ENCODE assay signal across 8 mouse cellular contexts in genomic region chr11:32532765-32533481, GRCm38 (mm10). TPM values are rescaled to one million over a fixed set of nuclear protein-coding genes. Genes with fewer than 3 reads are reported as not detected.
DNase-seq lines count a peak whose midpoint lies in the region; ATAC-seq and TF ChIP-seq lines count a peak whose summit lies in the region.

Gene Stk10 (plus strand): TSS chr11:32533305.

- H3K4me2 ChIP-seq in hindbrain, postnatal 0 days (ENCODE audit: low read depth, low read length) = peak within 1 kb of the TSS; percentile 100

- peaks cover 46% of the 10 kb centered on the region for H3K79me2 ChIP-seq in macrophage (ENCODE audit: inconsistent target)

- intact Hi-C loops in gastrocnemius, adult 2 months (cut with DNase I) = loop anchor here (5.0 to 10.0 kb wide), 3 partner anchors 54 to 172 kb away; no protein-coding TSS in a partner anchor
- intact Hi-C loops in left cerebral cortex, adult 2 months (cut with DNase I) = loop anchor here (2.0 kb wide), 2 partner anchors 48 to 78 kb away; partner anchors contain the start of gene Ubtd2

- peak within 1 kb of the TSS; percentile 90 for H3K27ac ChIP-seq in gastrocnemius, adult 2 months
- H3K27ac ChIP-seq in hindbrain, postnatal 0 days = no peak within 1 kb of the TSS
- peak within 1 kb of the TSS; percentile 83 for H3K27ac ChIP-seq in left cerebral cortex, adult 2 months
- peak within 1 kb of the TSS; percentile 69 for H3K27ac ChIP-seq in macrophage

- peak; percentile 81 for DNase-seq in WW6 (ENCODE audit: low read depth, low spot score)
- DNase-seq in cerebellum, postnatal 36 days = peak; percentile 83 to 90
- peak; percentile 97 for DNase-seq in gastrocnemius, adult 2 months
- peak; percentile 89 for DNase-seq in hindbrain, postnatal 0 days (ENCODE audit: low spot score)
- peak; percentile 89 to 91 for DNase-seq in left cerebral cortex, adult 2 months (ENCODE audit: extremely low spot score in 1 of 2, low spot score in 2 of 2)
- peak; percentile 56 for DNase-seq in retina, postnatal 7 days (ENCODE audit: low read depth, low spot score)
- DNase-seq in urinary bladder, adult 18-20 months (ENCODE audit: low spot score in 2 of 2) = peak; percentile 83 to 91

- H3K4me3 ChIP-seq in gastrocnemius, adult 2 months = peak within 1 kb of the TSS; percentile 96
- H3K4me3 ChIP-seq in hindbrain, postnatal 0 days (ENCODE audit: low read length) = peak within 1 kb of the TSS; percentile 68
- peak within 1 kb of the TSS; percentile 55 for H3K4me3 ChIP-seq in left cerebral cortex, adult 2 months
- peak within 1 kb of the TSS; percentile 91 for H3K4me3 ChIP-seq in macrophage (ENCODE audit: inconsistent target)

- peak within 1 kb of the TSS; percentile 60 for H3K9ac ChIP-seq in hindbrain, postnatal 0 days (replicated peaks; ENCODE audit: low read length)

- 0 out of 2 replicates have a peak, but pooled peaks cover 10% of the 10 kb centered on the region for H3K4me1 ChIP-seq in hindbrain, postnatal 0 days (ENCODE audit: insufficient read depth, low read length)

- ATAC-seq in hindbrain, postnatal 0 days = peak; percentile 93

- H3K27me3 ChIP-seq in hindbrain, postnatal 0 days (ENCODE audit: insufficient read depth, low read length) = no peaks in the 10 kb centered on the region

- WGBS in hindbrain, postnatal 0 days = 1% methylated on average over 53 of the region's 82 CpGs
- under 1% methylated on average over 77 of the region's 82 CpGs for WGBS in macrophage (ENCODE audit: missing documents)

- 0 out of 2 replicates have a peak, but pooled peaks have one; percentile 9 for TF ChIP-seq CTCF in gastrocnemius, adult 2 months (IDR thresholded peaks at IDR 0.05)
- no peak for TF ChIP-seq CTCF in hindbrain, postnatal 0 days (IDR thresholded peaks at IDR 0.05; ENCODE audit: low read depth)
- peak; percentile 11; the same call in 1 of the 2 replicates for TF ChIP-seq CTCF in left cerebral cortex, adult 2 months (IDR thresholded peaks at IDR 0.05)

- H3K36me3 ChIP-seq in hindbrain, postnatal 0 days (ENCODE audit: insufficient read depth, low read length) = no peaks in the 10 kb centered on the region
- no peaks in the 10 kb centered on the region for H3K36me3 ChIP-seq in macrophage (ENCODE audit: inconsistent target)

- no peaks in the 10 kb centered on the region for H3K9me3 ChIP-seq in hindbrain, postnatal 0 days (ENCODE audit: low read length)

RNA-seq across cellular contexts. Expression of gene Stk10, which starts in this region (rescaled TPM):
- 1 to 10 TPM; 1.9 to 3.8 TPM for total RNA-seq in gastrocnemius, adult 2 months (2021)
- 4.5 and 10.8 TPM in 2 replicates for total RNA-seq in hindbrain, postnatal 0 days (2014; rRNA removed)
- 1.1 and 1.2 TPM in 2 replicates for polyA plus RNA-seq in hindbrain, postnatal 0 days (2015; fragmentation: Nextera tagmentation; extraction: Ambion mirVana)
- total RNA-seq in left cerebral cortex, adult 2 months (2021) = 1 to 10 TPM; 6.7 to 8.7 TPM
- 100 to 1,000 TPM in 1 of 26 experiments, 10 to 100 TPM in 24, 1 to 10 TPM in 1; 6.6 to 115 (median 23.7) TPM for total RNA-seq in macrophage (2018; cell fraction: chromatin; rRNA removed)
- 10 to 100 TPM in 24 of 26 experiments, 1 to 10 TPM in 2; 9.2 to 19.3 (median 16.1) TPM for total RNA-seq in macrophage (2018; cell fraction: cytosol; rRNA removed)
- total RNA-seq in macrophage (2018; cell fraction: nucleus; rRNA removed) = 10 to 100 TPM in 25 of 26 experiments, 1 to 10 TPM in 1; 9.8 to 41.0 (median 20.4) TPM
- polyA plus RNA-seq in macrophage (2018) = 15.5 to 19.3 TPM (median 18.5 TPM) in 3 replicates
